Mouse (Mus musculus) lung, postnatal 0 days (tissue): ENCODE data around the gene Crocc2.

Experiments used
- CTCF ChIP-seq: IDR thresholded peaks from 2 replicates; pipeline ENCODE4 v1.5.1; 2016; ENCODE audit warnings: antibody characterized with exemption, mild to moderate bottlenecking
- EP300 ChIP-seq: IDR thresholded peaks from 2 replicates; pipeline ENCODE4 v1.6.1; 2016; ENCODE audit warnings: antibody characterized with exemption, mild to moderate bottlenecking, control low read depth

DNA sequence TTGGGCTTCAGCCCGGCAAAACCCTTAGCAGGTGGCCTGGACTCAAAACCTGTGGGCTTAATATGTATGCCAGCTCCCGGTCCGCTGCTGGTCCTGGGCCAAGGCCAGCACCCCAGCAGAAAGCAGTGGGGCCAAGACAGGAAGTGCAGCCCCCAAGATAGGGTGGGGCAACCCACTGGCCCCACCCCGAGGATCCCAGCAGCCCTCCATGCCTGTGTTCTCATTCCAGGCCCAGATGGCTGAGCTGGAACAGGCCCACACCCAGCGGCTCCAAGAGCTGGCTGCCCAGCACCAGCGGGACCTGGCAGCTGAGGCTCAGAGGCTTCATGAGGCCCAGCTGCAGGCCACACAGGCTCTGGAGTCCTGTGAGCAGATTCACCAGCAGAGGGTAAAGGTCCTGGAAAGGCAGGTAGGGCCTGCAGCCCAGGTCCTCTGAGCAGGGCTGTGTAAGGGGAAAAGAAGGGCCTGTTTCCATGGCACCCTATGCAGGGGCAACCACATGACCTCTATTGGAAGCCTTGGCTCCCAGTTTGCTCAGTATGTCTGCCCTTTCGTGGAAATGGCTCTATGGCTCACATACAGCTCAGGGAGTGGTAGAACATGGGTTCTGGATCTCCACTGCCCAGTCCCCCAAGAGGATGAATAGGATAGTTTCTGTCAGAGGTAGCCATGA, 58.9 kb downstream of the Crocc2 start:
- no peak for TF ChIP-seq EP300
- TF ChIP-seq CTCF = no peak
